Mouse (Mus musculus): ENCODE data around the gene Cdipt. TPM values are rescaled to one million over a fixed set of nuclear protein-coding genes. Genes with fewer than 3 reads are reported as not detected.

Cdipt gene
- polyA plus RNA-seq, 1 experiment from 2014 or later, result 92.4 TPM

- 69% methylated on average over 13 of the region's 13 CpGs for WGBS
- ATAC-seq, result no peak
- H3K36me3 ChIP-seq (ENCODE audit: control insufficient read depth, insufficient read depth, low read length), result peaks cover 36% of the 10 kb centered on the region
- no peaks in the 10 kb centered on the region for H3K27me3 ChIP-seq (replicated peaks; ENCODE audit: control insufficient read depth, insufficient read depth, low read length)
- peaks cover 41% of the 10 kb centered on the region for H3K4me1 ChIP-seq (ENCODE audit: control insufficient read depth, insufficient read depth, low read length)
- H3K4me2 ChIP-seq (ENCODE audit: low read length), result peak overlapping the region; percentile 98
- no peak for DNase-seq (ENCODE audit: low spot score)
- peak overlapping the region; percentile 99 for H3K9ac ChIP-seq (ENCODE audit: low read length)
- H3K27ac ChIP-seq (ENCODE audit: low read depth, low read length), result peak overlapping the region; percentile 46; the same call in 1 of the 2 replicates
- H3K4me3 ChIP-seq (ENCODE audit: low read depth, low read length), result peak overlapping the region; percentile 97
- no peaks in the 10 kb centered on the region for H3K9me3 ChIP-seq (replicated peaks; ENCODE audit: control insufficient read depth, low read length)
Measured at GRCm38 (mm10) chr7:127023272-127023691, 47.6 kb downstream of the Cdipt start.

- ATAC-seq (no peak), DNase-seq (ENCODE audit: low spot score) (no peak)
- WGBS, result 17% methylated on average over 19 of the region's 19 CpGs
- Histone ChIP-seq H3K4me2 (ENCODE audit: low read length) (peak overlapping the region; percentile 98), H3K4me3 (ENCODE audit: low read depth, low read length) (peak overlapping the region; percentile 97), H3K9ac (ENCODE audit: low read length) (peak overlapping the region; percentile 99), H3K9me3 (replicated peaks; ENCODE audit: control insufficient read depth, low read length) (no peaks in the 10 kb centered on the region), H3K27me3 (replicated peaks; ENCODE audit: control insufficient read depth, insufficient read depth, low read length) (no peaks in the 10 kb centered on the region), H3K4me1 (ENCODE audit: control insufficient read depth, insufficient read depth, low read length) (peaks cover 39% of the 10 kb centered on the region), H3K36me3 (ENCODE audit: control insufficient read depth, insufficient read depth, low read length) (peaks cover 39% of the 10 kb centered on the region), H3K27ac (ENCODE audit: low read depth, low read length) (peak overlapping the region; percentile 99)
Measured at GRCm38 (mm10) chr7:127023896-127024690, 48.4 kb downstream of the Cdipt start.

GRCm38 (mm10) chr7:127024755-127025555 lies 49.2 kb downstream of the Cdipt start:
- H3K27ac ChIP-seq (ENCODE audit: low read depth, low read length), result peak overlapping the region; percentile 99
- no peaks in the 10 kb centered on the region for H3K27me3 ChIP-seq (replicated peaks; ENCODE audit: control insufficient read depth, insufficient read depth, low read length)
- peak overlapping the region; percentile 99 for H3K9ac ChIP-seq (ENCODE audit: low read length)
- peak overlapping the region; percentile 97 for H3K4me3 ChIP-seq (ENCODE audit: low read depth, low read length)
- H3K9me3 ChIP-seq (replicated peaks; ENCODE audit: control insufficient read depth, low read length), result no peaks in the 10 kb centered on the region
- H3K36me3 ChIP-seq (ENCODE audit: control insufficient read depth, insufficient read depth, low read length), result peaks cover 43% of the 10 kb centered on the region
- DNase-seq (ENCODE audit: low spot score), result peak; percentile 91
- peak; percentile 43 for ATAC-seq
- H3K4me1 ChIP-seq (ENCODE audit: control insufficient read depth, insufficient read depth, low read length), result peaks cover 38% of the 10 kb centered on the region
- H3K4me2 ChIP-seq (ENCODE audit: low read length), result peak overlapping the region; percentile 98
- WGBS, result under 1% methylated on average over 30 of the region's 30 CpGs

- Histone ChIP-seq H3K9ac (ENCODE audit: low read length) (peak overlapping the region; percentile 99), H3K4me3 (ENCODE audit: low read depth, low read length) (peak overlapping the region; percentile 97), H3K36me3 (ENCODE audit: control insufficient read depth, insufficient read depth, low read length) (peaks cover 49% of the 10 kb centered on the region), H3K9me3 (replicated peaks; ENCODE audit: control insufficient read depth, low read length) (no peaks in the 10 kb centered on the region), H3K4me1 (ENCODE audit: control insufficient read depth, insufficient read depth, low read length) (peaks cover 32% of the 10 kb centered on the region), H3K27ac (ENCODE audit: low read depth, low read length) (peak overlapping the region; percentile 99), H3K27me3 (replicated peaks; ENCODE audit: control insufficient read depth, insufficient read depth, low read length) (no peaks in the 10 kb centered on the region), H3K4me2 (ENCODE audit: low read length) (peak overlapping the region; percentile 98)
- DNase-seq (ENCODE audit: low spot score), result peak; percentile 39
- ATAC-seq, result no peak
- under 1% methylated on average over 36 of the region's 65 CpGs for WGBS
Measured at GRCm38 (mm10) chr7:127025556-127026160, 49.9 kb downstream of the Cdipt start.

- WGBS, result 0% methylated on average over 30 of the region's 48 CpGs
- Histone ChIP-seq H3K9ac (ENCODE audit: low read length) (peak overlapping the region; percentile 99), H3K9me3 (replicated peaks; ENCODE audit: control insufficient read depth, low read length) (no peaks in the 10 kb centered on the region), H3K36me3 (ENCODE audit: control insufficient read depth, insufficient read depth, low read length) (peaks cover 54% of the 10 kb centered on the region), H3K27ac (ENCODE audit: low read depth, low read length) (peak overlapping the region; percentile 99), H3K4me1 (ENCODE audit: control insufficient read depth, insufficient read depth, low read length) (peaks cover 32% of the 10 kb centered on the region), H3K4me2 (ENCODE audit: low read length) (peak overlapping the region; percentile 98), H3K27me3 (replicated peaks; ENCODE audit: control insufficient read depth, insufficient read depth, low read length) (no peaks in the 10 kb centered on the region), H3K4me3 (ENCODE audit: low read depth, low read length) (peak overlapping the region; percentile 97)
- peak; percentile 64 for DNase-seq (ENCODE audit: low spot score)
- peak; percentile 10 for ATAC-seq
Measured at GRCm38 (mm10) chr7:127026161-127026600, 50.5 kb downstream of the Cdipt start.

GRCm38 (mm10) chr7:127026616-127026983 lies 50.9 kb downstream of the Cdipt start:
- WGBS, result under 1% methylated on average over 21 of the region's 48 CpGs
- H3K4me2 ChIP-seq (ENCODE audit: low read length), result peak overlapping the region; percentile 98; the same call in 1 of the 2 replicates

GRCm38 (mm10) chr7:127026984-127027726 lies 51.4 kb downstream of the Cdipt start, which contains the start of gene Maz:
Gene Maz (minus strand): TSS chr7:127027037.
- ATAC-seq (peak; percentile 94), DNase-seq (ENCODE audit: low spot score) (peak; percentile 100)
- peak within 1 kb of the TSS; percentile 97 for H3K4me3 ChIP-seq (ENCODE audit: low read depth, low read length)
- H3K36me3 ChIP-seq (ENCODE audit: control insufficient read depth, insufficient read depth, low read length), result peaks cover 56% of the 10 kb centered on the region
- H3K4me2 ChIP-seq (ENCODE audit: low read length), result peak within 1 kb of the TSS; percentile 98
- no peaks in the 10 kb centered on the region for H3K9me3 ChIP-seq (replicated peaks; ENCODE audit: control insufficient read depth, low read length)
- no peaks in the 10 kb centered on the region for H3K27me3 ChIP-seq (replicated peaks; ENCODE audit: control insufficient read depth, insufficient read depth, low read length)
- WGBS, result under 1% methylated on average over 49 of the region's 63 CpGs
- peak within 1 kb of the TSS; percentile 99 for H3K27ac ChIP-seq (ENCODE audit: low read depth, low read length)
- H3K9ac ChIP-seq (ENCODE audit: low read length), result peak within 1 kb of the TSS; percentile 99
- H3K4me1 ChIP-seq (ENCODE audit: control insufficient read depth, insufficient read depth, low read length), result peaks cover 28% of the 10 kb centered on the region

More at GRCm38 (mm10) chr7:127026616-127026983, 50.9 kb downstream of the Cdipt start:
- Histone ChIP-seq H3K27me3 (replicated peaks; ENCODE audit: control insufficient read depth, insufficient read depth, low read length) (no peaks in the 10 kb centered on the region), H3K36me3 (ENCODE audit: control insufficient read depth, insufficient read depth, low read length) (peaks cover 56% of the 10 kb centered on the region), H3K27ac (ENCODE audit: low read depth, low read length) (peak overlapping the region; percentile 99), H3K9ac (ENCODE audit: low read length) (peak overlapping the region; percentile 99), H3K9me3 (replicated peaks; ENCODE audit: control insufficient read depth, low read length) (no peaks in the 10 kb centered on the region), H3K4me3 (ENCODE audit: low read depth, low read length) (peak overlapping the region; percentile 97), H3K4me1 (ENCODE audit: control insufficient read depth, insufficient read depth, low read length) (peaks cover 28% of the 10 kb centered on the region)
- ATAC-seq (no peak), DNase-seq (ENCODE audit: low spot score) (no peak)

GRCm38 (mm10) chr7:127027885-127028284 lies 52.2 kb downstream of the Cdipt start:
- DNase-seq (ENCODE audit: low spot score) (no peak), ATAC-seq (no peak)
- Histone ChIP-seq H3K27ac (ENCODE audit: low read depth, low read length) (peak overlapping the region; percentile 99), H3K4me2 (ENCODE audit: low read length) (peak overlapping the region; percentile 55), H3K4me1 (ENCODE audit: control insufficient read depth, insufficient read depth, low read length) (peaks cover 25% of the 10 kb centered on the region), H3K36me3 (ENCODE audit: control insufficient read depth, insufficient read depth, low read length) (peaks cover 56% of the 10 kb centered on the region), H3K9me3 (replicated peaks; ENCODE audit: control insufficient read depth, low read length) (no peaks in the 10 kb centered on the region), H3K27me3 (replicated peaks; ENCODE audit: control insufficient read depth, insufficient read depth, low read length) (no peaks in the 10 kb centered on the region), H3K9ac (ENCODE audit: low read length) (peak overlapping the region; percentile 50), H3K4me3 (ENCODE audit: low read depth, low read length) (peak overlapping the region; percentile 97)
- 60% methylated on average over 8 of the region's 8 CpGs for WGBS
